Mouse (Mus musculus) neural tube, embryonic 13.5 days (tissue): ENCODE results near the gene Tspo2. TPM values are rescaled to one million over a fixed set of nuclear protein-coding genes. Genes with fewer than 3 reads are reported as not detected.

Source experiments
- polyA plus RNA-seq: library from polyadenylated mRNA; unstranded; fragments of >200 nt; fragmentation: Nextera tagmentation; extraction: Ambion mirVana; gene quantifications from 2 replicates; pipeline ENCODE4 v1.2.1, GENCODE M21; 2015

Tspo2 gene
- polyA plus RNA-seq, 1 experiment from 2014 or later, result 0.47 TPM

Other genes starting within 250 kb of the Tspo2 start
- gene Trem1, start 218.8 kb downstream of the Tspo2 start, polyA plus RNA-seq, result 0.06 TPM in 1 of 2 replicates, not detected in the other
- gene Trem3, start 203.7 kb downstream of the Tspo2 start, polyA plus RNA-seq, result 0.27 TPM in 1 of 2 replicates, not detected in the other
- gene Treml4, start 187.2 kb downstream of the Tspo2 start, polyA plus RNA-seq, result 1.1 TPM in 1 of 2 replicates, not detected in the other
- 0.70 TPM in 1 of 2 replicates, not detected in the other for gene Treml2, start 152.0 kb downstream of the Tspo2 start, polyA plus RNA-seq
- 0.07 and 0.24 TPM in 2 replicates for gene B430306N03Rik, start 135.4 kb downstream of the Tspo2 start, polyA plus RNA-seq
- 5.1 and 5.8 TPM in 2 replicates for gene Trem2, start 105.1 kb downstream of the Tspo2 start, polyA plus RNA-seq
- gene Treml1, start 91.6 kb downstream of the Tspo2 start, polyA plus RNA-seq, result 0.99 and 1.2 TPM in 2 replicates
- 12.1 and 15.9 TPM in 2 replicates for gene Nfya, start 41.6 kb downstream of the Tspo2 start, polyA plus RNA-seq
- gene Oard1, start 41.5 kb downstream of the Tspo2 start, polyA plus RNA-seq, result 46.2 and 47.2 TPM in 2 replicates
- gene Apobec2, start 18.6 kb downstream of the Tspo2 start, polyA plus RNA-seq, result 0.80 and 2.4 TPM in 2 replicates
- gene Unc5cl, start 3.4 kb upstream of the Tspo2 start, polyA plus RNA-seq, result 0.17 and 0.18 TPM in 2 replicates